Mouse (Mus musculus) c-Kit-negative CD71-positive TER-119-positive erythroid progenitor cells, embryonic 14.5 days (primary cell): ENCODE results near the gene Itih5.
A peak's percentile ranks its signal among the peaks of the same experiment; 100 is the strongest.

Source experiments
- DNase-seq: peaks from one replicate; pipeline ENCODE4 v3.0.0-alpha.2; 2013; ENCODE audit warnings: low read depth, low spot score

Itih5 gene

DNA sequence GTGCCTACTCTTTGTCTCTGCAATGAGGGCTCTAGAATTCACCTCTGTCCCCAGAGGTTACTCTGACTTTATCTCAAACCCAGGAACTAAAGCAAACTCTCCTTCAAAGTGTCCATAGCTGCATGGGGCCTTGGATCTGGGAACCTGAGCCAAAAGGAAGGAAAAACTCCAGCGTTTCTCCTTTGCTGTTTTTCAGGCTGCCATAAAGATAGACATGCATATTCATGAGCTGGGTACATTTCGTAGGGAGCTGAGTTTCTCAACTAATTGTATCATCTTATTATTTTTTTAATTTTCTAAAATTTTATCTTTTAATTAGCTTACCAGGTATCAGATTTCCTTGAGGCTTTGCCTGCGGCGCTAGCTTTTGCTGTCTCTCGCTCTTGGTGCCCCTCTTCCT is 106.7 kb downstream of the Itih5 start:
- DNase-seq = no peak

DNA sequence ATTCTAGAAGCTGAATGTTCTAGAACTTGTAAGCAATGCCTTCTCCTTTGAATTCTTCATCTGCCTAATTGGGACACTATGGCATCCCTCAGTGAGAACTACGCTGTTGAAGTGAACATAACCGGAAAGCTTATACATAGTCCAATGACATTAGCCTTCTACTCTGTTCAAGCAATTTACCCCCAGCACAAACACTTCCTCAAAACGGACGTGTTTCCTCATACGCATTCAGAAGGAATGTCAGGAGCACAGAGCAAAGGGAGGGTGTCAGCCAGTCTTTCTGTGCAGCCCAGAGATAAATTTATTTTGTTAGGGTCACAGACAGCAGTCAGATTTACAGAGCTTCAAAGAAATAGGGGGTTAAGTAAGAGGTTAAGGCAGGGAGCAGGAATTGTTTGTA is 108.0 kb downstream of the Itih5 start:
- no peak for DNase-seq

DNA sequence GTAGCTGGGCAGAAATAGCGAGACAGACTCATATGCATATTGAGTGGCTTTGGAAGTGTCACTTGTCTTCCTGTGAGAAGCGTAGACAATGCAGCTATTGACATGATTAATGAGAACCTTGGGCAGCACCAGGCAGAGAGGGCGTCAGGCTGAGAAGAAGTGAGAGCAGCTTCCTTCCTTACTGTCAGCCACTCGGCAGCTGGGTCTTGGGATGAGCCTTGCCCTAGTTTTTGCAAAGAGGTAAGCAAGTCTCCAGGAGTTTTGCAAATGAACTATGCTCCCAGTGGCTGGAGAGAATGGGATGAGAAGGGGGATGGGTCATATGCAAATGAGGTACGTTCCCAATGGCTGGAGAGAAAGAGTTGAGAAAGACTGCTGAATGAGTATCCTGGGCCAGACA is 109.4 kb downstream of the Itih5 start:
- no peak for DNase-seq

DNA sequence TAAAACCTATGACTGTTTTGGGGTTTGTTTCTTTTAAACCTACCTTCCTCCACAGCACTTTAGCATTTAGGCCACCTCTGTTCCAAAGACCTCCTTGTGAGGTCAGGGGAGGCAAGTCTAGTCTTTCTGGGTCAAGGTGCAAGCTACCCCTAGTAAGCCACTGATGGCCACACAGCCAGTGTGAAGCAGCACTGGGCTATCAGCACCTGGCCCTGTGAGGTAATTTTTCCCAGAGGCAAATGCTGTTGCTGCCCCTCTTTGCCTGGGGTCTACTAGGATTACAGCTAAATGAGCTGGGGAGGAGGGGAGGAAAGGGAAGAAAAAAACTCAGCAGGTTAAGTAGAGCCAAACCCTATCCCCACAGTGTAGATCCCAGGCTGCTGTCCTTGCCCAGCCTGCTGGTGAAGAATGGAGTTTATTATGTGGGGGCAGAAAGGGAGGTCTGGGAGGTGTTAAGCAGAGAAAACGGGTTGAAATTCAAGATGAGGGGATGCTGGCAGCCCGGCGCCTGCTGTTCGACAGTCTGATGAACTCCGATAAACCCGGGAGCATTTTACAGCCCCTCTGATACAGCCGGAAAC is 110.6 kb downstream of the Itih5 start:
- DNase-seq = no peak

DNA sequence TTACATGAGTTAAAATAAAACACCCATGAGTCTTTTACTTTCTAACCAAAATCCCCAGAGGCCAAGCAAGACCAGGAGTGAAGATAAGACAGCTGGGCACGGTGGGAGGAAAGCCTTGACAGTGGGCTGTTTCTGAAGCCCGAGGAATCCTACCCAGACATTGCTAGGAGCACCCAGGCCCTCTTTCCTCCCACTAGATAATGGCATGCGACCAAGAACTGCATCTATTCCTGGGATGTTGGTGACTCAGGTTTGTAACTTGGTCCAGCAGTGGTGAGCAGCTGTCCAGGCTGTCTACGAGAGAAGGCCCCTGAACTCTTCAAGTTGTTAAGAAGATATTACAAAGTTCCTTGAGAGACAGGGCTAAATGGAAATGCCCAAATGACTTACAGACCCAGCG is 112.5 kb downstream of the Itih5 start:
- no peak for DNase-seq

DNA sequence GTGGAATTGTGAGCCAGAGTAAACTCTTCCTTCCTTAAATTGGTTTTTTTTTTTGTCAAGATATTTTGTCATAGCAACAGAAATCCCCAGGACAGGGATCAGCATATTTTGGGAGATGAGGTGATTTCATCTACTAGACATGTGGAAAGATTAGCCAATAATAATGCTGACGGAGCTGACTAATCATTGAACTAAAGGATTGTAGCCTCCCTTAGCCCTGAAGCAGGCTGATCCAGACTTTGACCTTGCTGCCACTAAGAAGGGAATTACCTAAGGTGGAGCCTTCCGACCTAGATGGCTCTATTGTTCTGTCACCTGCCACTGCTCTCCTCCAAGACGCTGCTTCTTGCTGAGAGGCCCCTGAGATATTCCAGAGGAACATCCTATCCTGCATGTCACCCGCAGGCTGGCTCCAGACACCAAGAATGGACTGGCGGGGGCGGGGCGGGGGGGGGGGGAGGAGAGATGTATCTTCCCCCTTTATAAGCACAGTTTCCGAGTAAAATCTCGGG is 119.3 kb downstream of the Itih5 start:
- no peak for DNase-seq

DNA sequence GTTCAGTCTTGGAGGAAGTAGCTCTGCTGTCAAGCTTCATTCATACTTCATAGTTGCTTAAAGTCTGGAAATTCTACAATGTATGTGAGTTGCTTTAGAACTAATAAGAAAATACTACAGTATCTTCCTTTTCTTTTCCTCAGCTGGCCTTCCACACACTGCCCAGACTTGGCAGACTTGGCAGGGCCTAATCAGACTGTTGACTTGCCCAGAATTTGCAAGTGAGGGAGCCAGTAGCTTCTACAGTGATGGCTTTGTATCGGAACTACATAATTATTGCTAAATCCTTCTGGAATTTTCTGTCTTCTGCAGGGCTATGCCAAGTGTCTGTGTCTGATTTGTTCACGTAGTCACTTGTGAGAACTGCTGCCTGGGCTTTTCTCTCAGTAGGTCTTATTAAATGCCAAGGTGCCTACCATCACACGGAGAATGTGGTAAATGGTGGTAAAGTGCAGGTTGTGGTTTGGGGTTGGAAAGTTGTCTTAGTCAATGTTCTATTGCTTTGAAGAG is 120.2 kb downstream of the Itih5 start:
- no peak for DNase-seq

DNA sequence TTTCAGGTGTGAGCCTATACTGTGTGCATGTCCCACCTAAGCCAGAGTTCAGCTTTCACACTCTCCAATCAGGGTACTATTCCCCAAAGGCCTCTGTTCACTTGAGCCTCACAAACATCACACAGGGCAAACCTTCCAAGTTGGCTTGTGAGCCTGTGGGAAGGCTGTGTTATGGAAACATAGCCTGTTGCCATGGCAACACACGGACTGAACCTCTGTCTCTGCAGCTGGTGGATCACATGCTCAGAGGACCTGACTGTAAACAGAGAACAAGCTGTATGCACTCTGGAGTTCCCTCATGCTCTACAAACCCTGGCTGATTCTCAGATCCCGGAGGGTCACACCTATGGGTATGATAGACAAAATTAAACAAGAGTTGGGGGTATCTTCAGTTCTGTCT is 122.8 kb downstream of the Itih5 start:
- DNase-seq = no peak

DNA sequence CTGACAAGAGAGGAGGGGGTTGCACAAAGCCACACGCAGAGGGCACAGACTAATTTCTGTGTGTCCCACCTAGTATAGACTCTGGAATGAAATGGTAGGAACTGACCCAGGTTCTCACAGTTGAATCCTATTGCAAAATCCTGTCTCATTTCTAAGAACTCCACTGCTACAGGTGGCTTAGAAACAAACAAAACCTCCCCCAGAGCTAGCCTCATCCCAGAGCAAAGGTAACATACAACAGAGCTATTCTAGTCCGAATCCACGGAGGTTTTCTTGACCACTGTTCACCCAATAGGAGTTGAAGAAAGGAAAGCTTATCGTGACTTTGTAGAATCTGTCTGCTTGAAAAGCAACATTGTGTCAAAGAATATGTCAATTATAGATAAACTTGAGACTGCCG is 130.3 kb downstream of the Itih5 start:
- DNase-seq = no peak

DNA sequence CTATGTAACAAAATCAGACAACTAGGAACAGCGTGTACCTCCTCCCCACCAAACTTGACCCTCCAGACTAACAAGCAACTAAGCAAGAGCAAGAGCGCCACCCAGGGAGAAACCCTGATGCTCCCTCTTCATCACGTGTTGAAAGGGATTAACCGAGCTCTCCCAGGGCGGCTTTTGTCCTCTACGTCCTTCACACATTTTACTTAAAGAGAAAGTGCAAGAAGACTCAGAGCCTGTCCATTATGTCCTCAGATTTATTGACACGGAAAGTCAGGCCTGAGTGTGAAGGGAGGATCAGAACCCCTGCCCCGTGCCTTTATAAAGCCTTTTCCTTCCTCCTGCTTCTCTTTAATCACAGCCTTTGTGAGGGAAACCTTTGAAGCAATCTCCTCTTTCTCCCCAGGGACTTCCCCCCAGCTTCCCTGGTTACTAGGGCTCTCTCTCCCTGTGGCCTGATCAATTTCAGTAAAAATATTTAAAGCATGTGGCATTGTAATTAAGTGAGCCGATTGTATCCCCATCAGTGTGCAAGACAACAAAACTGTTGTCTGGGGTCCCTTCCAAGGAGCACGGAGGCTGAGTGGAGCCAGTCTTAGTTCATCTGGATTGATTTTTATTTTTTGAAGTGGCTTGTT is 131.4 kb downstream of the Itih5 start:
- DNase-seq = no peak

DNA sequence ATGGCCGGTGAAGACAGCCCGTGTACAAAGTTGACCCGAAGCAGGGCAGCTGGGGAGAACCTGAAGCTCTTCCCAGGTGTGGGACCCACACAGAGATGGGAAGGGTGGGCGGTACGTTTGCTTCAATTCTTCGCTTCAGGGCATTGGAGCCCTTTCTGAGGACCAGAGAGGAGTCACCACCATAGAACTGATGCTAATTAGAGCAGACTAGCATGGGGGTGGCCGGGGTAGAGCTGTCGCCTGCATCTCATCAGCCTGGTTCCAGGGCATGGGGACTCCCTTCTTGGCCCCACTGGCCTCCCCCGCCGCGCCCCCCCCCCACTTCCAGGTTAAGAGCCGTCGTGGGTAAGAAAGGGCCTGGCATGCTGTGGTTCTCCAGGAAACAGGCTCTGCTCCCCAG is 132.6 kb downstream of the Itih5 start:
- no peak for DNase-seq

DNA sequence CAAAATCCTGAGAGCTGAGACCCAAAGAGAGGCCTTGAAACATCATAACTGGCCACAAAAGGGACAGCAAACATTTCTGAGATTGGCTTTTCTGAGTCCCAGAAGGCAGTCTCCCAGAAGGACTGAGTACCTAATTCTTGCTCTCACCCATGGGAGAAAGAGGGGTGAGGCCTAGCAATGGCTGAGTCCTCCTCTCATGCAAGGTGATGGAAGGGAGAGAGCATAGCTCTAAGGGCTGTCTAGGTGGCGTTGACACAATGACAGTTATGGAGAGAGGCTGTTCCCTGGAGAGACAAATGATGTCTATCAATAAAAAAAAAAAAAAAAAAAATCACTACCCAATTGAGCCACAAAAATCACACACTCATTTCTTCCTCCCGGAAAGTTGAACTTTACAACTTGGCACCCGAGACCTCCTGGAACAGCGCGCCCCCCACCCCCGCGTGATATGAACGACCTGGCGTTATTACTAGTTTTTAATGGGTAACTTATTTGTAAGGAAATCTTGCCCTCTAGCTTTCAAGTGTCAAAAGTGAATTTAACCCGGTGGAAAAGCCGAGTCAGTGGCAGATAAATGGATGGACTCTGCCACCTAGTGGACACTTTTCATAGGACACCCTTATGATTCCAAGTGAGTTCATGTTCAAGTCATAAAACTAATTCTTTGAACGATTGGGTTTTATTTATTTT is 134.9 kb downstream of the Itih5 start:
- peak; percentile 29 for DNase-seq

DNA sequence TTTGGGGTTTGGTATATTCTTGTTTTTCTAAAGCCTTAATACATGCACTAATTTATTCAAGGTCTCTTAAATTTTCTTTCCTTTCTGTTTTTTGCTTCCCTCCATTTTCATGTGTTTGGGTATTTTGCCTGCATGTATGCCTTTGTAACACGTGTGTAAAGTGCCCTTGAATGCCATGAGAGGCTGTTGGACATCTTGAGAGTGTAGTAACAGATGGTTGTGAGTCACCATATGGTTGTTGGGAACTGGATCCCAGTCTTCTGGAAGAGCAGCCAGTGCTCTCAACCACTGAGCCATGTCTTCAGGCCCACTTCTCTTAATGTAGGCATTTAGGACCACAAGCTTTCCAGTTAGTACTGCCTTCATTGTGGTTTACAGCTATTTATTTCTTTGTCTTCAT is 135.5 kb downstream of the Itih5 start:
- DNase-seq = no peak

DNA sequence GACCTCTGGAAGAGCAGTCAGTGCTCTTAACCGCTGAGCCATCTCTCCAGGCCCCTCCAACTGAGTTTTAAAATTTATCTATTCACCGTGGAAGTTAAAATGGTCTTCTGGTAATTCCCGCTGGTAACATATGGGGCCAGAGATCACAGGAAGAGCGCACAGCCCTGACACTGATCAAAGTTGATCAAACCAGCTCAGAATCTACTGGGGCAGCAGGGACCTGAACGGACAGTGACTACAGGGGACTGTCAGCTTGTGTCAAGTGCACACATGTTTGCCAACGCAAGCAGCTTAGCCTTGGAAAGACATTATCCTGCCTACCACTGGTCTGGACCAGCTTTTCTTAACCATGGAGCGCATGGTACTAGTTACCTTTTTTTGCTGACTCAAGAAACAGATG is 136.7 kb downstream of the Itih5 start:
- DNase-seq = no peak

DNA sequence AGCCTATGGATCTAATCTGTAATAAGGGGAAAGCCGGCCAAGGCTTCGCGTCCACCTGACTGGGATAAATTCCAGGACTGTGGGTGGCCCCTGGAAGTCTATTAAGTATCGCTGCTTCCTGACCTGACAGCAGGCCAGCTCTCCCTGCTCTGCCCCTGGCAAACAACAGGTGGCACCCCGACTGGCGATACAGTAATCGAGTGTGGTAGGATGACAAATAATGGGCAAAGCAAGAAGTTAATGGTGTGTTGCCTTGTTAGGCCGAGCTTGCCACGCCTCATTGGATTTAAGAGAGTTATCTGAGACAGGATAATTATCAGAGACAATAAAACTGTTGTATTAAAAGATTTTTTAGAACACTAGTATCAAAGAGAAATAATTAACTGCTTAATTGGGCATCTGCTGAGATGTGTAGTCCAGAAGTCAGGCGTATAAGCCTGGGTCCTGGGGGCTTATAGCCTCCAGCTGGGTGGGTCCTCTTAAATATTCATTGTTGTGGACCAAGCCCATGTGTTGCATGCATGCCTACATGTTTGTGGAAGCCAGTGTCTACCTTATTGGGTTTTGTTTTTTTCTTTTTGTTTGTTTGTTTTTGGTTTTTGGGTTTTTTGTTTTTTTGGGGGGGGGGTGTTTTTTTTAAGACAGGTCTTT is 140.3 kb downstream of the Itih5 start:
- DNase-seq = no peak

DNA sequence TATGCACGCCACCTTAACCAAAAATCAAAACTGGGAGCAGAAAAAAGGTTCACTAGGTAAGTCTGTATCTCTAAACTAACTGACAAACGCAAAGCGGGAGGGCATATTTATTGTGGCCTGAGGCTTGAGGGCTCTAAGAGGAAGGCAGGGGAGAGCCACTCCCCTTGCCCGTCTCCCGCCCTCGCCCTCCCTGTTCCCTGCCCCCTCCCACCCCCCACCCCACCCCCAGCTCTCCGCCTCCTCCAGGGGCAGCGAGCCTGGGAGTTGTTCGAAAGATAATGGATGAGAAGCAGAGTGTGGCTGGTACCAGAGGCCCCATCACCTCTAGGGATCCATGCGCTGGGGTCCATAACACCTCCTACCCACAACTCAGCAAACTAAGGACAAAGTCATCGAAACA is 142.5 kb downstream of the Itih5 start:
- no peak for DNase-seq

DNA sequence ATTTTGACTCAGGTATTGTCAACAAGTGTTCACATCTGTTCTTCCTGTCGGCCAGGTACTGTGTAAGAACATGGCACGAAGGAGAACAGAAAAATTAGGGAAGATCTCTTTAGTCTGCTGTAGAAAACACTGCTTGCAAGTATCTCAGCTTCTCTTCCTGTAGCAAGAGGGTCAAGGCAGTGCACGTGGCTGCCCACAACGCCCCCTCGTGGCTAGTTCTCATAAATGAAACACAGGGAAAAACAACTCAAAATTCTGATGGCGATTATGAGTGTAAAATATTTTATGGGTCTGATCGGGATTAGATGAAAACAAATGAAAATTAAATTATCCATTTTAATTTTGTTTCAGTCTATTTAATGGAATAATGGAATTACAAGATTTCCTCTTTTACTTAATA is 146.9 kb downstream of the Itih5 start:
- no peak for DNase-seq

DNA sequence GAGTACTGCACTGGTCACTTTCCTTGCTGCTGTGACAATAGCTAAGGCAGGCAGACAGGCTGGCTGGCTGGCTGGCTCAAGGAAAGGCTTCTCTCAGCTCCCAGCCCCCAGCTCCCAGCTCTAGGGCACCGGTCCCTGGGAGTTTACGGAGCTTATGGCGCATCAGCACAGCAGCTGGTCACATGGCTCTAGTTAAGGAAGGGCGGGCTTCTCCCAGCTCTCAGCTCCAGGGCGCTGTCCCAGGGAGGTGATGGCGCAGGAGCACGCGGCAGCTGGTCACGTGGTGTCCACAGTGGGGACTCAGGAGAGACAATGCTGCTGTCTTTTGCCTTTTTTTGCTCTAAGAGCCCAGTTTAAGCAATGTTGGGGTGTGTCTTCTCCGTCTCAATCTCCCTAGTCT is 147.4 kb downstream of the Itih5 start:
- DNase-seq = no peak

DNA sequence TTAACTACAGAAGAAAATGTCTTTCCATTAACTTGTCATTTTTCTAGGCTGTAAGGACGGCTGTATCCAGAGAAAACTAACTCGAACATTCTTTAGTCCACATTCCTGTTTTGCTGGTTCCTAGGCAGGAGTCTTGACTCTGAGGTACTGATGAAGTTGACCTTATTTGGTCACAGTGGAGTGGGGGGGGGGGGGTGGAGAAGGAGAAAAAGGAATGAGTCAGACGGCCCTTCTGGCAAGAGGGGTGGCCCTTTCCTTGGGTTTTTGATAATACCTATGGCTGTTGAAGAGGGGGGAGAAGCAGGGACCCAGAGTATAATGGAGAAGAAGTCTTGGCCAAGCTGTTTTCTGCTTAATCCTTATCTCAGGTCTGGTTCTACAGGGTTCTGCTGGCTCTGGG is 148.0 kb downstream of the Itih5 start:
- DNase-seq = no peak

DNA sequence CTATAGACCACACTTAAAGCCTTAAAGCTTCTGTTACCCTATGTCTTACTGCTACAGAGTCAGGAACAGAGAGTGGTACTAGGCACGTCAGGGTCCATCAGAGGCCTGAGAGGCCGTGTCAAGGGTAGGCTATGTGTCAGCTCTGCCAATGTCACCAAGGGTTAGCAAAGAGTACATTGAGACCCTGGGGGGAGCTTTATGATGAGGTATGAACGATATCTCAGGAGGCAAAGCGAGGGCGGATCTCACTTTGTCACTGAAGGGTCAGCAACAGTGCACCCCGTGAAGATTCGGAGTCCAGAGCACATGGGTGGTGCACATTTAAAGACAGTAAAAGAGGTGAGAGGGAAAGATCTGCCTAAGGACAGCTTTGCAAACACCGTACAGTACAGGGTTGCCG is 148.6 kb downstream of the Itih5 start:
- no peak for DNase-seq

DNA sequence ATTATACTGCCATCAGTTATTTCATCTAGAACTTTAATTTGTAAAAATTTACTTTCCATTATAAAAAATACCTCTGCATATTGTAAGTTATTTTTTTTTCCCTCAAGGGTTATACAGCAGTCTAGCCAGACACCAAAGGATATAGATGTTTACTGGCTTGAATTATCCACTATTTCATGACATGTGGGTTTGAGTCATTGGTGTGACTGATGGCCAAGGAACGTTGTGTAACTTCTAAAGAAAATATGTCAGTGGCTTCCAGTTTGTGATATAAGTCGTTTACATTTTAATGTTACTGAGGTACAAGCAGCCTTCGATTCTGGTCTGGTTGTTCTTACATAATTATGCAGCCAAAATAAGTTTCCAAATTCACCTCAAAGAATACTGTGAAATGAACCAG is 151.5 kb downstream of the Itih5 start:
- DNase-seq = no peak
